Comparison of ENCODE assay signal across 8 mouse cellular contexts in the genomic region with DNA sequence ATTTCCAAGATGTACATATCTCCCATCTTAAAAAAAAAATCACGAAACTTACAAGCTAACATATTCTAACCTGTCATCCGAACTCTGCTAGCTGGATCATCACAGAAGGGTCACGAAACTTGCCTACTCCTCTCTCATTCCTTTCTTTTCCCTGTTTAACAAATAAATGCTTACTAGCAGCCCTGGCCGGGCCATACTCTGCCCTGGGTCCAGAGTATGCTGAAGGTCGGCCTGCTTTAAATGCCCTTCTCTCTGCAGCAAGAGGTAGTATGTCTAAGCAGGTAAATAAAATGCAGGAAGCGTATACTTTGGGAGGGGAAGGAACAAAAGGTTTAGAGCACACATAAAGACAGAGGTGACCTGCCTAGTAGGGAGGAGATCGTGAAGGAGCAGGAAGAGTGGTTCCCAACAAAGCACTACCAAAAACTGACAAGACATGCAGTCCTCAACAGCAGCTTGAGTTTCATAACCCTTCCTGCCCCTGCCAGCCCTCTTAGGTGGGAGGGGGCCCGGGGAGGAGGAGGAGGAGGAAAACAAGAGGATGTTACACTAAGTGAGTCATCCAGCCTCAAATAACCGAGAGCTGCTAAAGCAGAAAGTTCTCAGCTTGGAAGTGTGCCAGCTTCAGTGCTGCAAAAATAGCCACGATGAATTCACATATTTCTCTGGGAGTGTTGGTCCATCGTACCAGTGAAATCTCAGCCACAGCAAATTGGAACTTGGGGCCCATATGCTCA. TPM values are rescaled to one million over a fixed set of nuclear protein-coding genes. Genes with fewer than 3 reads are reported as not detected.
DNase-seq lines count a peak whose midpoint lies in the region.

No protein-coding gene starts in this region.

- intact Hi-C loops in heart, postnatal 14 days (cut with DNase I) = loop anchor here (2.0 to 5.0 kb wide), 3 partner anchors 35 to 93 kb away; no protein-coding TSS in a partner anchor

- DNase-seq in ovary, adult 18-20 months (ENCODE audit: low spot score) = peak; percentile 55
- no peak for DNase-seq in ovary, postnatal 10 days (ENCODE audit: low spot score)
- DNase-seq in frontal cortex, postnatal 10 days (ENCODE audit: low spot score in 2 of 2) = peak; percentile 62 to 77
- DNase-seq in heart, postnatal 14 days = peak; percentile 74 to 77
- DNase-seq in layer of hippocampus, postnatal 14 days (ENCODE audit: low spot score in 2 of 2) = peak; percentile 21 to 53
- DNase-seq in right cerebral cortex, adult 2 months (ENCODE audit: low spot score in 2 of 2) = peak; percentile 87 to 90
- DNase-seq in thymus, adult 18-20 months = no peak
- no peak for DNase-seq in embryo, embryonic 10 days (ENCODE audit: low spot score)

RNA-seq across cellular contexts. Expression of gene Ddx1, which starts 37.1 kb away (rescaled TPM):
- total RNA-seq in heart, postnatal 14 days (2021) = 10 to 100 TPM; 65.1 to 74.1 TPM
- total RNA-seq in layer of hippocampus, postnatal 14 days (2021) = 100 to 1,000 TPM; 130 to 131 TPM

RNA-seq across cellular contexts. Expression of gene Nbas, which starts 57.0 kb away (rescaled TPM):
- total RNA-seq in heart, postnatal 14 days (2021) = 10 to 100 TPM; 23.0 to 23.4 TPM
- 10 to 100 TPM; 29.6 to 31.3 TPM for total RNA-seq in layer of hippocampus, postnatal 14 days (2021)

Comparison
In these comparisons a context has a peak if more than half of its experiments do, and no peak if none do; other contexts are left out.
1. DNase-seq: peak in ovary, adult 18-20 months (single experiment), frontal cortex, postnatal 10 days (2 of 2), heart, postnatal 14 days (2 of 2), layer of hippocampus, postnatal 14 days (2 of 2) and right cerebral cortex, adult 2 months (2 of 2); none in ovary, postnatal 10 days (single experiment), thymus, adult 18-20 months (0 of 2) and embryo, embryonic 10 days (single experiment).